Mouse (Mus musculus) CH12.LX (cell line): ENCODE results near the gene Scgb2b19. TPM values are rescaled to one million over a fixed set of nuclear protein-coding genes. Genes with fewer than 3 reads are reported as not detected.
"Not testable (repeated sequence)": the region's sequence is repeated elsewhere in the genome, so short reads cannot be mapped to it uniquely, and the experiment has no call there.

ENCODE experiments used
- DNase-seq: peaks from one replicate; pipeline ENCODE4 v3.0.0-alpha.2; 2013; ENCODE audit errors: extremely low read depth
- H3K27ac ChIP-seq: 2 replicates; pipeline ENCODE4 v1.5.1; 2012; ENCODE audit warnings: low read depth, mild to moderate bottlenecking, control low read depth, moderate library complexity; ENCODE audit not compliant: insufficient read depth
- H3K27me3 ChIP-seq: replicated peaks from 2 replicates; pipeline ENCODE3; 2012; ENCODE audit warnings: inconsistent platforms
- H3K36me3 ChIP-seq, 2 experiments: replicated peaks in 1 of 2; 2 replicates each; pipeline versions ENCODE3 to v1.6.1; 2012; ENCODE audit warnings: inconsistent platforms in 1 of 2, low read length in 1 of 2, mild to moderate bottlenecking in 1 of 2, mixed read lengths in 1 of 2, moderate library complexity in 1 of 2; ENCODE audit not compliant: control insufficient read depth in 1 of 2, insufficient read depth in 1 of 2
- H3K4me1 ChIP-seq, 2 experiments: 2 replicates each; pipeline ENCODE4 v1.6.1; 2012; ENCODE audit warnings: inconsistent platforms in 1 of 2, moderate library complexity in 1 of 2; ENCODE audit not compliant: insufficient read depth in 2 of 2, control insufficient read depth in 1 of 2
- H3K4me2 ChIP-seq: 2 replicates; pipeline ENCODE4 v1.6.1; 2012; ENCODE audit warnings: low read depth, mild to moderate bottlenecking, control low read depth; ENCODE audit not compliant: poor library complexity, insufficient read depth, severe bottlenecking
- H3K4me3 ChIP-seq, 3 experiments: fragments of 150-350 bp in 1 of 3; sonication (generic) in 1 of 3; replicated peaks in 1 of 3; 2 replicates each; pipeline versions ENCODE3 to v1.5.1; 2011 to 2012; ENCODE audit warnings: low read depth in 2 of 3, low read length in 2 of 3, mild to moderate bottlenecking in 2 of 3, moderate library complexity in 2 of 3, control low read depth in 1 of 3, improper control_type of control experiment in 1 of 3, inconsistent platforms in 1 of 3, mixed read lengths in 1 of 3; ENCODE audit not compliant: poor library complexity in 1 of 3
- H3K79me2 ChIP-seq: replicated peaks from 2 replicates; pipeline ENCODE4 v1.6.1; 2012; ENCODE audit warnings: mild to moderate bottlenecking, moderate library complexity; ENCODE audit not compliant: control insufficient read depth, poor library complexity, insufficient read depth, severe bottlenecking; ENCODE audit errors: extremely low read depth
- H3K9ac ChIP-seq: 2 replicates; pipeline ENCODE4 v1.6.1; 2012; ENCODE audit warnings: low read depth, mild to moderate bottlenecking, control low read depth, moderate library complexity; ENCODE audit not compliant: insufficient read depth
- H3K9me3 ChIP-seq: replicated peaks from 2 replicates; pipeline ENCODE3; 2012; ENCODE audit warnings: low read length, inconsistent platforms, mixed read lengths
- dilution Hi-C: fragments of 300-500 bp; cut with MboI; formaldehyde crosslinking; loops from 2 replicates; pipeline ENCODE4 v1.14.3; 2020; ENCODE audit warnings: low sequenced_read_pairs; ENCODE audit not compliant: extremely low pct_unique_long_range_greater_than_20kb, extremely low pct_ligation_motif_present
- in situ Hi-C: fragments of 300-500 bp; cut with MboI; formaldehyde crosslinking; loops from 3 replicates; pipeline ENCODE4 v1.14.3; 2019; ENCODE audit warnings: low sequenced_read_pairs, low pct_ligation_motif_present, low pct_unique_long_range_greater_than_20kb, mixed read lengths
- polyA plus RNA-seq: library from polyadenylated mRNA; unstranded; fragments of >175 nt; gene quantifications from 2 replicates; pipeline ENCODE4 v1.2.1, GENCODE M21; 2012; ENCODE audit warnings: low read depth; ENCODE audit not compliant: insufficient read length
- total RNA-seq, 2 experiments: library from RNA; depleted of rRNA; stranded (reverse); fragments of 300-350 nt in 1 of 2; fragments of >200 nt in 1 of 2; gene quantifications; 2 replicates each; pipeline ENCODE4 v1.2.3; 2012 to 2014

Gene Scgb2b19
- total RNA-seq (2012; rRNA removed) = not detected in 2 replicates
- not detected in 2 replicates for total RNA-seq (2014; rRNA removed)
- polyA plus RNA-seq = not detected in 2 replicates

DNA sequence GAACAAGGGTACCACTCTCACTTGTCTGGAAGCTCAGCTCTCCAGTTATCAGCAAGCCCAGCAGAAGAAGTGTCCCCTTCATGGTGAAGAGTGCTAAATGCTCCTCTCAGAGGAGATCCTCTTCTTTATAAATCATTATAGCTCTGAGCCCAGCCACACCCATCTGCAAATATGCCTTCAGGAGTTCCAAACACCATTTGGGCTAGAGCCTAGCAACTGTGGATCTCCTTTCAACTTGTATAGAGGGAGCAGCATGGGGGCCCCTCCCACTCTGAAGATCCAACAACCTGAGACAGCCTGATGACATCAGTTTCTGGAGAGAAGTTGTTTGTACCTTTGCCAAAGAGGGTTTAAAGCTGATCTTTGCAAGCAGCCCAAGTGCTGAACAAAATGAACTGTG is at the start of gene Scgb2b19:
Scgb2b19 (minus strand) TSS at position 101 of the 400 bp plus-strand sequence.
- in situ Hi-C loops, dilution Hi-C loops, H3K79me2 ChIP-seq, H3K27ac ChIP-seq, H3K4me1 ChIP-seq, H3K9ac ChIP-seq, H3K4me2 ChIP-seq, H3K9me3 ChIP-seq, H3K4me3 ChIP-seq, H3K36me3 ChIP-seq, DNase-seq, H3K27me3 ChIP-seq: not testable (repeated sequence)

DNA sequence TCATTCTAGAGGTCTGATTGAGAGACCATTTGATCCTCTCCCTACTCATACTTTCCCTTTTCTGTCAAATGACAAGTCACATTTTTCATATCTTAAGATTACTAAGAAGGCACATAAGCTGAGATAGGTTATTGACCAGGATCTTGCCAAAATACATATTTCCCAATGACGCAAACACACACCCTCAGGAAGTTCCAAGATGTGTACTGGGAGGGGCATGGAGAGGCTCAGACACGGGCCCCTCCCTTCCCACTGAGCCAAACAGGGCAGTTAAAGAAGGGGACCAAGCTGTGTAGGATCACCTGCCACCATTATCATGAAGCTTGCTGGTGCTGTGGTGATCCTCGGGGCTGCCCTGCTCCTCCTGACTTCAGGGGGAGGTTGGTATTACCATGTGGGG is 6.9 kb upstream of the Scgb2b19 start, which contains the start of gene Scgb1b19:
Scgb1b19 (plus strand) TSS at position 301 of the 400 bp plus-strand sequence.
- in situ Hi-C loops, H3K36me3 ChIP-seq, DNase-seq, H3K4me2 ChIP-seq, H3K79me2 ChIP-seq, H3K4me1 ChIP-seq, H3K9me3 ChIP-seq, H3K4me3 ChIP-seq, H3K27ac ChIP-seq, H3K27me3 ChIP-seq, dilution Hi-C loops, H3K9ac ChIP-seq: not testable (repeated sequence)

Other genes starting within 250 kb of the Scgb2b19 start
- gene Scgb2b17, start 223.8 kb downstream of the Scgb2b19 start, total RNA-seq (2012; rRNA removed) = not detected in 2 replicates
- gene Scgb2b17, start 223.8 kb downstream of the Scgb2b19 start, total RNA-seq (2014; rRNA removed) = not detected in 2 replicates
- not detected in 2 replicates for gene Scgb2b17, start 223.8 kb downstream of the Scgb2b19 start, polyA plus RNA-seq
- not detected in 2 replicates for gene Scgb1b17, start 216.9 kb downstream of the Scgb2b19 start, total RNA-seq (2012; rRNA removed)
- gene Scgb1b17, start 216.9 kb downstream of the Scgb2b19 start, total RNA-seq (2014; rRNA removed) = not detected in 2 replicates
- not detected in 2 replicates for gene Scgb1b17, start 216.9 kb downstream of the Scgb2b19 start, polyA plus RNA-seq
- not detected in 2 replicates for gene Scgb2b18, start 106.5 kb downstream of the Scgb2b19 start, total RNA-seq (2012; rRNA removed)
- gene Scgb2b18, start 106.5 kb downstream of the Scgb2b19 start, total RNA-seq (2014; rRNA removed) = not detected in 2 replicates
- not detected in 2 replicates for gene Scgb2b18, start 106.5 kb downstream of the Scgb2b19 start, polyA plus RNA-seq
- gene Scgb1b18, start 94.8 kb downstream of the Scgb2b19 start, total RNA-seq (2012; rRNA removed) = not detected in 2 replicates
- gene Scgb1b18, start 94.8 kb downstream of the Scgb2b19 start, total RNA-seq (2014; rRNA removed) = not detected in 2 replicates
- not detected in 2 replicates for gene Scgb1b18, start 94.8 kb downstream of the Scgb2b19 start, polyA plus RNA-seq
- gene Scgb1b19, start 7.0 kb upstream of the Scgb2b19 start, total RNA-seq (2012; rRNA removed) = not detected in 2 replicates
- not detected in 2 replicates for gene Scgb1b19, start 7.0 kb upstream of the Scgb2b19 start, total RNA-seq (2014; rRNA removed)
- not detected in 2 replicates for gene Scgb1b19, start 7.0 kb upstream of the Scgb2b19 start, polyA plus RNA-seq
- gene Scgb2b20, start 86.0 kb upstream of the Scgb2b19 start, total RNA-seq (2012; rRNA removed) = not detected in 2 replicates
- gene Scgb2b20, start 86.0 kb upstream of the Scgb2b19 start, total RNA-seq (2014; rRNA removed) = not detected in 2 replicates
- gene Scgb2b20, start 86.0 kb upstream of the Scgb2b19 start, polyA plus RNA-seq = not detected in 2 replicates
- gene Scgb1b20, start 92.9 kb upstream of the Scgb2b19 start, total RNA-seq (2012; rRNA removed) = not detected in 2 replicates
- not detected in 2 replicates for gene Scgb1b20, start 92.9 kb upstream of the Scgb2b19 start, total RNA-seq (2014; rRNA removed)
- gene Scgb1b20, start 92.9 kb upstream of the Scgb2b19 start, polyA plus RNA-seq = not detected in 2 replicates
- not detected in 2 replicates for gene Scgb2b21, start 240.1 kb upstream of the Scgb2b19 start, total RNA-seq (2012; rRNA removed)
- not detected in 2 replicates for gene Scgb2b21, start 240.1 kb upstream of the Scgb2b19 start, total RNA-seq (2014; rRNA removed)
- gene Scgb2b21, start 240.1 kb upstream of the Scgb2b19 start, polyA plus RNA-seq = not detected in 2 replicates